Mouse (Mus musculus) 3134 (cell line): ENCODE results near the gene Cysrt1.
A peak's percentile ranks its signal among the peaks of the same experiment; 100 is the strongest.

Experiments
- DNase-seq: peaks from one replicate; pipeline ENCODE4 v3.0.0-alpha.2; 2011; ENCODE audit warnings: low spot score; ENCODE audit not compliant: insufficient read length; ENCODE audit errors: extremely low read depth

The Cysrt1 gene

GRCm38 (mm10) chr2:25242101-25242506 lies at the start of gene Cysrt1, which contains the start of gene Rnf208:
Cysrt1 (minus strand) TSS chr2:25242452.
Rnf208 (plus strand) TSS chr2:25242255.
- DNase-seq: no peak

- no peak for DNase-seq
Observed at GRCm38 (mm10) chr2:25291184-25292053, 49.2 kb upstream of the Cysrt1 start.

GRCm38 (mm10) chr2:25290816-25291130 lies 48.5 kb upstream of the Cysrt1 start:
- no peak for DNase-seq

GRCm38 (mm10) chr2:25290101-25290815 lies 48.0 kb upstream of the Cysrt1 start:
- DNase-seq: no peak

GRCm38 (mm10) chr2:25289651-25290050 lies 47.4 kb upstream of the Cysrt1 start, which contains the start of gene Lrrc26:
Lrrc26 (plus strand) TSS chr2:25289915.
- no peak for DNase-seq

- DNase-seq: peak; percentile 33
Observed at GRCm38 (mm10) chr2:25288734-25289345, 46.6 kb upstream of the Cysrt1 start.

- DNase-seq: no peak
Observed at GRCm38 (mm10) chr2:25287927-25288649, 45.8 kb upstream of the Cysrt1 start, which contains the start of gene Tmem210. Tmem210 (plus strand) TSS chr2:25288145.

GRCm38 (mm10) chr2:25286837-25287636 lies 44.8 kb upstream of the Cysrt1 start:
- DNase-seq: peak; percentile 36

GRCm38 (mm10) chr2:25286314-25286713 lies 44.1 kb upstream of the Cysrt1 start:
- DNase-seq: no peak

- no peak for DNase-seq
Observed at GRCm38 (mm10) chr2:25285551-25285950, 43.3 kb upstream of the Cysrt1 start.

- DNase-seq: no peak
Observed at GRCm38 (mm10) chr2:25278928-25279882, 37.0 kb upstream of the Cysrt1 start.

GRCm38 (mm10) chr2:25273010-25273409 lies 30.8 kb upstream of the Cysrt1 start:
- DNase-seq: no peak

- no peak for DNase-seq
Observed at GRCm38 (mm10) chr2:25272515-25272914, 30.3 kb upstream of the Cysrt1 start.

GRCm38 (mm10) chr2:25271827-25272511 lies 29.7 kb upstream of the Cysrt1 start, which contains the start of the genes Ssna1 and Anapc2:
Ssna1 (minus strand) TSS chr2:25272438.
Anapc2 (plus strand) TSS chr2:25272478.
- peak; percentile 97 for DNase-seq

- no peak for DNase-seq
Observed at GRCm38 (mm10) chr2:25267746-25268309, 25.6 kb upstream of the Cysrt1 start.

- no peak for DNase-seq
Observed at GRCm38 (mm10) chr2:25267241-25267640, 25.0 kb upstream of the Cysrt1 start.

GRCm38 (mm10) chr2:25266720-25267119 lies 24.5 kb upstream of the Cysrt1 start:
- DNase-seq: no peak
